Mouse (Mus musculus) spleen, adult 2 months (tissue): ENCODE measurements around the gene Creb3l1.

Source experiments
- CTCF ChIP-seq: fragments of 200-500 bp; IDR thresholded peaks from 2 replicates; pipeline ENCODE4 v1.5.1; 2011; ENCODE audit warnings: mild to moderate bottlenecking, inconsistent platforms; ENCODE audit not compliant: insufficient read depth, insufficient read length, insufficient replicate concordance; ENCODE audit errors: extremely low read depth
- POLR2A ChIP-seq: fragments of 200-500 bp; IDR thresholded peaks from 2 replicates; pipeline ENCODE4 v1.6.1; 2011; ENCODE audit warnings: low read depth, low read length, inconsistent platforms

DNA sequence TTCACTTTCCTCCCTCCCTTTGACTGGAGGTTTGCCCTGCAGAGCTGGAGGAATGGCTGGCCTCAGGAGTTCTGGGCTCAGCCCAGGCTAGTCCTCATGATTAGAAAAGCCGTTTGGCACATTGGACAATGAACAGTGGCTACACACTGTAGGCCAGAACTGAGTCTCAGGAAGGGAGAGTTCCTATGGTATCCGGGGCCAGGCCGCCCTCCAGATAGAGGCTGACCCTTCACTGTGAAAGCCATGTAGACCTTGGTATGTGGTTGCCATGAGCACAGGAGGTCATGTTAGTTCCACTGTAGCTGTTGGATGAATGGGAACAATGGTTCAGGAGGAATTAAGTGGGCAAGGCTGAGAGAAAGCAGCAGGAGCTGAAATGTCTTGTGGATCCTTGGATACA, 30.9 kb downstream of the Creb3l1 start:
- TF ChIP-seq CTCF (no peak), POLR2A (no peak)
